Mouse (Mus musculus): ENCODE results near the gene Atp8a1. TPM values are rescaled to one million over a fixed set of nuclear protein-coding genes. Genes with fewer than 3 reads are reported as not detected.

Gene Atp8a1
- polyA plus RNA-seq, 1 experiment = 20.6 TPM

- Histone ChIP-seq H3K9me3 (replicated peaks; ENCODE audit: control insufficient read depth, insufficient read depth, low read length, poor library complexity, severe bottlenecking) (no peaks in the 10 kb centered on the region), H3K27ac (ENCODE audit: insufficient read depth, low read length) (no peak overlapping the region), H3K9ac (ENCODE audit: low read depth, poor library complexity, severe bottlenecking) (no peak overlapping the region), H3K27me3 (ENCODE audit: control insufficient read depth, insufficient read depth, low read length, poor library complexity, severe bottlenecking) (no peaks in the 10 kb centered on the region), H3K4me1 (ENCODE audit: control insufficient read depth, insufficient read depth, low read length) (no peaks in the 10 kb centered on the region), H3K36me3 (ENCODE audit: control insufficient read depth, insufficient read depth, low read length, poor library complexity, severe bottlenecking) (no peaks in the 10 kb centered on the region), H3K4me3 (ENCODE audit: low read depth, low read length) (no peak overlapping the region)
- TF ChIP-seq EP300 (IDR thresholded peaks at IDR 0.05; ENCODE audit: insufficient read depth, low read depth, low read length) (no peak), CTCF (IDR thresholded peaks at IDR 0.05; ENCODE audit: low read depth, low read length) (no peak), POLR2A (IDR thresholded peaks at IDR 0.05; ENCODE audit: insufficient read depth, low read length) (no peak)
These were observed 273.2 kb downstream of the Atp8a1 start for GRCm38 (mm10) chr5:67574039-67574438.

DNA sequence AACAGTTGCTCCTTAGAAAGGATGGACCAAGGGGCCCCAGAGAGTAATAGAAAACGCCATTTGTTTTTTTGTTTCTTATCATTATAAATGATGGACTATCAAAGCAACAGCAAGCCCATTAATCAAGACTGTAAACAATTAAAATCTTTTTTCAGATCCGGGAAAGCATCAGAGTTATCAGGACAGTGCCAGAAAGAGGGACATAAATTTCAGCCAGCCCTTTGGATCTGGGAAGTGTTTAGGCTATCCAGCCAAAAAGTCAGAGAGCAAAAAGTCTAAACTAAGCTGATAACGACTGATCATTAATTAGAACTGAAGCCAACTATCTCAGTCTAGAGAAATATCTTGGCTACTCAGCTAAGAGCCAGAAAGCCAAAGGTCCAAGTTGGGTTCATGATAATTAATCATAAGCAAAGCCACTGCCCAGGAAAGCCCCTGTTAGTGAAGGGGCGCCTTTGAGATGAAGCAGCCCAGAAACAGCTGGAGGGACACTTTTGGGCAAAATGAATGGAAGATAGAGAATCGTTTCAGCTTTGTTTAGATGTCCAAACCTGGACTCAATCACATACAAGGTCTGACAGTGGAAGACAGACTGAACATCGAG, 274.6 kb downstream of the Atp8a1 start:
- Histone ChIP-seq H3K9me3 (replicated peaks; ENCODE audit: control insufficient read depth, insufficient read depth, low read length, poor library complexity, severe bottlenecking) (no peaks in the 10 kb centered on the region), H3K27ac (ENCODE audit: insufficient read depth, low read length) (no peak overlapping the region), H3K27me3 (ENCODE audit: control insufficient read depth, insufficient read depth, low read length, poor library complexity, severe bottlenecking) (no peaks in the 10 kb centered on the region), H3K9ac (ENCODE audit: low read depth, poor library complexity, severe bottlenecking) (no peak overlapping the region), H3K4me3 (ENCODE audit: low read depth, low read length) (no peak overlapping the region), H3K36me3 (ENCODE audit: control insufficient read depth, insufficient read depth, low read length, poor library complexity, severe bottlenecking) (no peaks in the 10 kb centered on the region), H3K4me1 (ENCODE audit: control insufficient read depth, insufficient read depth, low read length) (no peaks in the 10 kb centered on the region)
- TF ChIP-seq EP300 (IDR thresholded peaks at IDR 0.05; ENCODE audit: insufficient read depth, low read depth, low read length) = no peak
- TF ChIP-seq CTCF (IDR thresholded peaks at IDR 0.05; ENCODE audit: low read depth, low read length) = no peak
- TF ChIP-seq POLR2A (IDR thresholded peaks at IDR 0.05; ENCODE audit: insufficient read depth, low read length) = no peak

Other genes starting within 250 kb of the Atp8a1 start
- 0.52 and 0.88 TPM in 2 replicates for gene Shisa3, start 239.6 kb downstream of the Atp8a1 start, polyA plus RNA-seq (2011; ENCODE audit: insufficient read depth, insufficient read length, low read depth, missing spikeins)
- not detected in 2 replicates for gene Gm5108, start 94.2 kb upstream of the Atp8a1 start, polyA plus RNA-seq (2011; ENCODE audit: insufficient read depth, insufficient read length, low read depth, missing spikeins)
- gene Gm21905, start 99.0 kb upstream of the Atp8a1 start, polyA plus RNA-seq (2011; ENCODE audit: insufficient read depth, insufficient read length, low read depth, missing spikeins) = not detected in 2 replicates
- gene Grxcr1, start 184.4 kb upstream of the Atp8a1 start, polyA plus RNA-seq (2011; ENCODE audit: insufficient read depth, insufficient read length, low read depth, missing spikeins) = not detected in 2 replicates